Mouse (Mus musculus): Measurements from ENCODE around the gene Nkx6-2.

The Nkx6-2 gene

DNA sequence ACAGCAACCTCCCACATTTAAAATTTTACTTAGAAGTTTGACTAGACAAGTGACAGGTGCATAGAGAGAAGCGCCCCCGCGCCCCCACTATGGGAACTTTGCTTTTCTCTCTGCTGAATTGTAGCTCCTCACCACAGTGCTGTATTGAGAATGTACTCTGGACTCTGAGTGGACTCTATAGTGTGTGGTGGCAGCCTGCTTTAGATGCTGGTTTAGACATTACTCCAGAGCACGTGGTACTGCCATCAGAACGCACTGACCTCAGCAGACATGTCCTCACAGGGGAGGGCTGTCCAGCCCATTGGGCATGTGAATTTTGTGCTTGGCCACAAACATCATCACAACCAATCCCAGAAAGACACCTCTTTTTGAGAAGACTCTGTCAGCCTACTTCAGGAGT lies 11.8 kb downstream of the Nkx6-2 start:
- no peak for DNase-seq (ENCODE audit: extremely low read depth, low read depth)

- no peak for DNase-seq (ENCODE audit: extremely low read depth, low read depth)
These were observed 16.1 kb downstream of the Nkx6-2 start for GRCm38 (mm10) chr7:139566533-139566932.

GRCm38 (mm10) chr7:139565998-139566397 lies 16.6 kb downstream of the Nkx6-2 start:
- DNase-seq (ENCODE audit: extremely low read depth, low read depth): no peak

DNA sequence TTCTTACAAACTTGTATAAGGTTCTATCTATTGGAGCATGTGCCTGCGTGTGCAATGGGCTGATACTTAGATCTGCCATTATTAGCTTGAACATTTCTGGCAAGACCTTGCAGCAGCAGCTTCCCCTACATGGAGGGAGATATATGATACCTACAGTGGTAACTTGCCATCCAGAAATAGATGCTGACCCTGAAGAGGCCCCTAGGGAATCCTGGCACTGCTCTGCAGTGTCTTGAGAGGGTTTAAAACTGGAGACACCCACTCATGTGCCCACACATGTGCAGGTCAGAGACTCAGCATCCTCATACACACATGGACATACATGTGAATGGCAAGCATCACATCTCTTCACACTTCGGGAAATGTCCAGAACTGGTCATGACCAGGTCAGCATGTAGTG lies 18.4 kb downstream of the Nkx6-2 start:
- no peak for DNase-seq (ENCODE audit: extremely low read depth, low read depth)

- no peak for DNase-seq (ENCODE audit: extremely low read depth, low read depth)
These were observed 19.2 kb downstream of the Nkx6-2 start for GRCm38 (mm10) chr7:139563425-139563824.

DNA sequence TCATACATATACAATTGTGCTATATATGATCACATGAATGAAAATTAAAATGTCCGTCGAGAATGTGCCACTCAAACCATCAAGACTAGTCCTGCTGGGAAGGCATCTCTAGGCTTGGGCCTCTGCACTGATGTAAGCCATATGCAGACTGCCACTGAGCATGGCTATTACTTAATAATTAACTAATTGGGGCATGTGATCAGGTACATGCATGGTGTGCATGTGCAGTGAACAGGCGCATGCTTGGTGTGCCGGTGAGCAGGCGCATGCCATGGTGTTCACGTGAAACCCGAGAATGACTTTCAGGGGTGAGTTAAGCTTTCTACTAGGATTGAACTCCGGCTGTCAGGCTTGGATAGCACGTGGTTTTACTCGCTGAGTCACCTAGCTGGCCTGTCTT lies 22.9 kb downstream of the Nkx6-2 start:
- no peak for DNase-seq (ENCODE audit: extremely low read depth, low read depth)

- DNase-seq (ENCODE audit: extremely low read depth, low read depth): no peak
These were observed 25.7 kb downstream of the Nkx6-2 start for GRCm38 (mm10) chr7:139556746-139557526.

GRCm38 (mm10) chr7:139556331-139556730 lies 26.3 kb downstream of the Nkx6-2 start:
- DNase-seq (ENCODE audit: extremely low read depth, low read depth): no peak

GRCm38 (mm10) chr7:139551519-139551918 lies 31.1 kb downstream of the Nkx6-2 start:
- DNase-seq (ENCODE audit: extremely low read depth, low read depth): no peak

- no peak for DNase-seq (ENCODE audit: extremely low read depth, low read depth)
These were observed 32.4 kb downstream of the Nkx6-2 start for GRCm38 (mm10) chr7:139550086-139550783.

GRCm38 (mm10) chr7:139547325-139547724 lies 35.3 kb downstream of the Nkx6-2 start:
- no peak for DNase-seq (ENCODE audit: extremely low read depth, low read depth)

DNA sequence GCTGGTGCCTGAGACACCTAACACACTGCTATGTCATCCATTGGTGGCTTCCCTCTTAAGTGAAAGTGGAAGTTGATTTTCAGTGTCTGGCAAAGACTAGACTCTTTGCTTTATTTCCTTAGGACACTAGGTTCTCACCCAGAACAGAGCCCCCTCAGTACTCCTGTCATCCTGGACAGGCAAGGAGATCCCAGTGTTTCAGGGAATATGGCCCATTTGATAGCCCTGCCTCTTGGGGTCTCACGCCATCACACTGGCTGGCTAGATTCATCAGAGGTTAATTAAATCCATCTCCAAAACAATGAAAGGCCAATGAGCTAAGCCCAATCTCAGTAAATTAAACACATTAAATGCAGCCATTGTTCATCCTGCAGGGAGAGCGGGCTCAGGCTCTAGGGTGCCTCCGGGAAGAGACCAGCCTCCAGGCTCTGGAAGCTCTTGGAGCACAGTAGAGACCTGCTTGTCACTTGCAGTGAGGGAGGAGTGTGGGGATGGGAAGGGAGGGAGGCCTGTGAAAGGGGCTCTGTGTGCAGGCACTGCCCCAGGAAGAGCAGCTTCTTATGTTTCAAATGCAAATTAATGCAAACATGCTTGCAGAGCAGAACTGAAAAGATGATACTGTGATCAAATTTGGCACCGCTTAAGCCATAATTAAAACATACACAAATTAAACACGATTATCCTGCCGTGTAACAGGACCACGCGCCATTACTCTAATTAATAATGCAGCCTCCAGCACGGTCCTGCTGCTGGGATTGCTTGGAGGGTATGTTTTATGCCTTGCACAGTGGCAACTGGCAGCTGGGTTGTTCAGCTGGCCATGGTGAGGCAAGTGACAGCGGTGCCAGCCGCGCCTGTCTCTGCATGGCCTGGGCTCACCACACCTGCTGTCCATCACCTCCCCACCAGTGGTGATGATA lies 37.6 kb downstream of the Nkx6-2 start:
- DNase-seq (ENCODE audit: extremely low read depth, low read depth): no peak

GRCm38 (mm10) chr7:139541422-139541821 lies 41.2 kb downstream of the Nkx6-2 start:
- no peak for DNase-seq (ENCODE audit: extremely low read depth, low read depth)

- no peak for DNase-seq (ENCODE audit: extremely low read depth, low read depth)
These were observed 42.0 kb downstream of the Nkx6-2 start for GRCm38 (mm10) chr7:139540601-139541000.

- DNase-seq (ENCODE audit: extremely low read depth, low read depth): no peak
These were observed 44.1 kb downstream of the Nkx6-2 start for GRCm38 (mm10) chr7:139538541-139538940.

- no peak for DNase-seq (ENCODE audit: extremely low read depth, low read depth)
These were observed 44.8 kb downstream of the Nkx6-2 start for GRCm38 (mm10) chr7:139537831-139538230.

DNA sequence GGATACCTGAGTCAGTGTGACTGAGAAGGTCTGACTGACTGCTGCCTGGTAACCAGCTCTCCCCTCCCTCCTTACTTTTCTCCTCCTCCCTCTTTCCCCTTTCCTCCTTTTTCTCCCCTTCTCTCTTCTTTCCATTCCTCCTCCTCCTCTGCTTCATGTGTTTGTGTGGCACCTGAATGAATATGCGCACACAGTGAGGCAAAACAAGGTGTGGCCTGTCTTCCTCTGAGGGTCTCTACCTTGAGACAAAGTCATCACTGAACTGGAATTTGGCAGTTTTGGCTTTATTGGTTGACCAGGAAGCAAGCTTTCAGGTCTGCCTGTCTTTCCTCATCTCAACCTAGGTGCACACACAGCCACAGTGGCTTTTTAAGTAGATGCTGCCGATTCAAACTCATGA lies 45.8 kb downstream of the Nkx6-2 start:
- no peak for DNase-seq (ENCODE audit: extremely low read depth, low read depth)

GRCm38 (mm10) chr7:139536331-139536730 lies 46.3 kb downstream of the Nkx6-2 start:
- no peak for DNase-seq (ENCODE audit: extremely low read depth, low read depth)

GRCm38 (mm10) chr7:139531428-139531801 lies 51.2 kb downstream of the Nkx6-2 start:
- DNase-seq (ENCODE audit: extremely low read depth, low read depth): no peak

- no peak for DNase-seq (ENCODE audit: extremely low read depth, low read depth)
These were observed 51.8 kb downstream of the Nkx6-2 start for GRCm38 (mm10) chr7:139530591-139531427.

All from MEL-GATA-1-ER (cell line).